Mouse (Mus musculus): ENCODE measurements at regions not wholly inside any gene's neighbourhood (a gene's known extent, or its start where the extent isn't known, plus 50 kb on each side); places are given as distances from the start of the nearest gene placed in this dataset.

- no peak for ATAC-seq
Observed at GRCm38 (mm10) chr3:15118634-15119356, 213.3 kb downstream of the Gm9733 start.

DNA sequence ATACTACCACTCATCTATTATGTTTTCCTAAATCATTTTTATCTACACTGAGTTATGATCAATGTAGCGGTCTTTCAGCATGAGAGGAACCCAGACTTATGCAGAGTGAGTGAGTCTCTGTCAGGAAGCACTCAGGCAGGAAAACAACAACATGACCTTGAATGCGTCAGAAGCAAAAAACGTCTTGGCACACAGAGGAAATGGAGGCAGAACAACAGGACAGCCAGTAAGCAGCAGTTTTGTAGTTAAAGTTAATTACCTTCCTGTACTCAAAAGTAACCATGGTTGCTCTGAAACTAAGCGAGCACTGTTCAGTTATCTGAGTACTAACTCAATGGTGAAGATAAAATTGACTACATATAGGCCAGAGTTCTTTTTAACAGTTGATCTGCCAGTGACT lies 205.4 kb downstream of the Gm9733 start:
- ATAC-seq: peak; percentile 43

DNA sequence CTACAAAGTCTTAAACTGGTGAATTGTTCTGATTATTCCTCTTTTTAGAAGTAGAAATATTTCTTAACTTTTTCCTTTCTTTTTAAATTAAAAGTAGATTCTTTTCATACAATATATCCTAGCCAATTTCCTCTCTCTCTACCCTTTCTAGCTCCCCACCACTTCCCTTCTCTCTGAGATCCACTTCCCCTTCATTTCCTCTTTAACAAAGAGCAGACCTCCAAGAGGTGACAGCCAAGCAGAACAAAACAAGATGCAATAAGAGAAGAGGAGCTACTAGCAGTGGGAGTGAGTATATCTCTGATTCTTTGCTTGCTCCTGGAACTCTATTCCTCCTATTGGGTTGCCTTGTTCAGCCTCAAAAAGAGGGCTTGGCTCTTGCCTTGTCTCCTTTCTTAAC lies 203.7 kb downstream of the Gm9733 start:
- ATAC-seq: no peak

- no peak for ATAC-seq
Observed at GRCm38 (mm10) chr3:15128960-15129359, 203.1 kb downstream of the Gm9733 start.

DNA sequence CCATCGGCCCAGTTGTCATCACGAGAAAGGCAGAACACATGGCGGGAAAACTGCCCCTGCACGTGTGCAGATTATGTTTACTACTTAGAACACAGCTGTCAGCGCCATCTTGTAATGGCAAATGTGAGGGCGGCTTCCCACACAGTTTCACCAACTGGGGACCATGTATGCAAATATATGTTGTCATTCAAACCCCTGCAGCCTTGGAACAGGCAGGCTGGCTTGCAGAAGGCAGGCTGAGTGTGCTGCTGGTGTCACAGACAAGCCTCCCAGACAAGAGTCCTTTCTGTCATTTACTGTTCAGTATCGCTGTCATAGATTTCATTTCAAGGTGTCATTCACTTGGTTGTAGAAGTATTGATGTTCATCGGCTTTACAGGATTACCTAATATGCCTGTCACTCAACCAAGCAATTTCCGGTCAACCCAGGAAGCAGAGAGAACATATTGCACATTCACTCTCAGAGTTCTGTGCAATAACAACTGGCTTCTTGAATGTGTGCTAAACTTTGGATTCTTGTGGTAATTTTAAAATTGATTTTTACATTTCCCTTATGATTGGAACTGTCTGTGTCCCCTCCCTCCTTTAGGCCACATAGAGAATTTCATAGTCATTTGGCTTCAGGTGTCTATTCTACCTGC lies 202.3 kb downstream of the Gm9733 start:
- no peak for ATAC-seq

DNA sequence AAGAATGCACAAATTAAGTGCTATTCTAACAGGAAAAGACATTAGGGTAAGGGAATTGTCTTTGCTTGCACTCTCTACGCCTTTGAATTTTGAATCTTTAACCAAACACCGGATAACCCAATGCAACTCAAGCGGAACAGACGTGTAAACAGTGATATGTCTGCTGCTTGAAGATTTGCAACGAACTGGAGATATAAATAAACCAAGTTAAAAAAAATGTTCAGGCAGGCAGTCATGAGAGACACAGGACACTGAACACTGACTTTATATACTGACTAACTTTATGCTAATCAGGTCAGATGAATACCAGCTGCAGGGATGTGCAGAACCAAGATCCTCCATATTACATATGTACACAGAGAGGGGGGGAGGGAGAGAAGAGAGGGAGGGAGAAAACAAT lies 200.0 kb downstream of the Gm9733 start:
- no peak for ATAC-seq

- ATAC-seq: no peak
Observed at GRCm38 (mm10) chr3:15139550-15139949, 192.6 kb downstream of the Gm9733 start.

DNA sequence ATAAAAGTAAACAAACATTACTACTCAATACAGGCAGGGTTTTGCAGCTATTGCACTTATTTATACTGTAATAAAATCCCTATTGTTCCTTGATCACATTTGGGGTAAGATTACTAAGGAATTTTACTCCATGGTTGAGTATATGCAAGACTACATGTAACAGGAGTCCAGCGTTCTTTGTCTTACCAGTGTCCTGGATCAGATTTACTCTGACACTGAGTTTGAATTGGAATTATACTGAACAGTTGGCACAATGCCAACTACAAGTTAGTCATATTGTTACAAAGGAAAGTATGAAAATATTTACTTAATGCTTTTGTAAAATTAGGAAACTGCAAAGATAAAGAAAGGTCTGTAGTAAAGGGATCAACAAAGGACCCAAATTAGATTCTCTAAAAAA lies 178.4 kb downstream of the Gm9733 start:
- ATAC-seq: no peak

- ATAC-seq: no peak
Observed at GRCm38 (mm10) chr3:15154153-15154552, 177.9 kb downstream of the Gm9733 start.

DNA sequence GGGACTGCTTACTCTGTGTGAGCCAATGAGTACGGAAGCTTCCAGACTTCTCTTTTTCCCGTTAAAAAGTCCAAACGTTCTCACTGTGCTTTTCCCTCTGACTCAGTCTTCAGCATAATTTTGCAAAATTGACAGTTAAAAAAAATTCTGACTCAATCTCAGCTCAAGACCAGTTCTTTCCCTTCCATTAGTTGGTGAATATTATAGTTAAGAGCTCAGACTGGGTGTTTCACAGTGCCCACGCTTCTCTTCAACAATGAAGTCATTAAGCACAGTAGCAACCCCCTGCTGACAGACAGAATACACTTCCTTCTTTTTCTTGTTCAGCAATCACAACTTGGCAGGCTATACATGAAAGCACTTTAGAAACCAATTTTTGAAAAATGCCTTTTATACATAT lies 175.4 kb downstream of the Gm9733 start:
- ATAC-seq: no peak

- no peak for ATAC-seq
Observed at GRCm38 (mm10) chr3:15157842-15158241, 174.3 kb downstream of the Gm9733 start.

DNA sequence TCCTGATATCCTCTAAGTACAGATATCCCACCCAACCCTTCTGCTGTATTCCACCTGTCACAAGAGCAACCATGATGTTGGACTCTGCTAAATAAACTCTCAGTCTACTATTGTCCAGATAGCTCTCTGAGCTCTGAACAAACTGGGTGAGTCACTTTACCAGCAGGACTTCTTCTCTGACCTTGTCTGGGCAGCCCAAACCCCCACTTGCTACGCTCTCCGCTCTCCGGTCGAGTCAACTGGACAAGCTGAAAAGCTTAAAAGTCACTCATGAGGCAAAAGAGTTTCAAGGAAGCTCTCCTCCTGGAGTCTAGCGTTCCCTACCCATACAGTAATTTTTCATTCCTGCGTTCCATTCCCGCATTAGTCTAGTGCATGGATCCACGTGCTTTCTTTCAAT lies 173.2 kb downstream of the Gm9733 start:
- no peak for ATAC-seq

GRCm38 (mm10) chr3:15159965-15160714 lies 172.0 kb downstream of the Gm9733 start:
- no peak for ATAC-seq

GRCm38 (mm10) chr3:15175811-15176210 lies 156.3 kb downstream of the Gm9733 start:
- ATAC-seq: no peak

- ATAC-seq: no peak
Observed at GRCm38 (mm10) chr3:15179079-15179812, 152.9 kb downstream of the Gm9733 start.

GRCm38 (mm10) chr3:15181111-15181510 lies 151.0 kb downstream of the Gm9733 start:
- ATAC-seq: no peak

DNA sequence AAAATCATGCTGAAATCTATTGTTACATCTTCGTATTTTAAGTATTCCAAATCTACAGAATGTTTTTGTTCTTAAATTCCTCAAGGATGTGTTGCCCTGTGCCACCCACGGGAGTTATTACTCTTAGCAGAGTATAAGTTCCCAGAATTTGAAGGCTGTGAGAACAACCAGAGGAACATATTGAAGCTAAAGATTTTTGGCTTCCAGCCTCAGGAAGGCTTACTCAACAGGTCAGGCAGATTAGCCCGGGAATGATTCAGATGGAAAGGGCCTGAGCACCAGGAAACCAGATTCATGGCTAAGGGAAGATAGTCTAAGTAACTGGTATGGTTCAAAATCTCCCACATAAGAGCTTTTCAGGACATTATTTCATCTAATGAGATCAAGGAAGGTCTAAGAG lies 145.4 kb downstream of the Gm9733 start:
- ATAC-seq: no peak

DNA sequence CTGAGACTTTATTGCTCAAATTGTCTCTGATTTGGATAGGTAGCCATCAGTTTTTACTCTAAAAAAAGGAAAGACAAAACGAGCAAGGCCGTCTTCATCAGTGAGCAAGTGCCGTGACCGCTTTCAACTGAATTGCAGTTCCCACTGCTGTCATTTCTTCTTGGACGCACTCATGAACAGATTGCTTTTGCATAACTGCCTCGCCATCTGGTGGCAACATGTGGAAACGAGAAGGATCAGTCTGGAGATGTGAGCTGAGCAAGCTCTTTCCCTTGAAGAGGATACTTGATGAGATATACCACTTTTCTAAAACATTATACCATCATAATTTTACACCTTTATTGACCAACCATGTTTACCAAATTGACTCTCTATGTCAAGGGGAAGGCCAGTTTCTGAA lies 137.7 kb downstream of the Gm9733 start:
- peak; percentile 80 for ATAC-seq

DNA sequence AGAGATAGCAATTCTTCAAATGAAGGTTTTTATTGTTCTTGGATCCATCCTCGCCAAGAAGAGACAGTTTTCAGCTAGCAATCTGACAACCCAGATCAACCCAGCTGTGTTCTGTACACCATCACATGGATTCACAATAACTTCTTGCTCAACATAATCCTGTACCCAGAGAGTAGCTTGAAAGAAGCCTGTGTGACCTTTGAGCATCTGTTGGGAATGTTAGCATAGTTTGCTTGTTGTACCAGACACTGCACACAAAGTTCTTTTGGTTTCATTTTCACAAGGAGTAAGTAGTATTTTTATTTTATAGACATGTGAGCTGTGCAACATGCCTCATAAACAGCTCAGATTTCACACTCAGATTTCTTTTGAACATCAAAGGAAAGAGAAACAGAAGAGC lies 136.0 kb downstream of the Gm9733 start:
- ATAC-seq: peak; percentile 19

- ATAC-seq: no peak
Observed at GRCm38 (mm10) chr3:15198086-15198485, 134.0 kb downstream of the Gm9733 start.

DNA sequence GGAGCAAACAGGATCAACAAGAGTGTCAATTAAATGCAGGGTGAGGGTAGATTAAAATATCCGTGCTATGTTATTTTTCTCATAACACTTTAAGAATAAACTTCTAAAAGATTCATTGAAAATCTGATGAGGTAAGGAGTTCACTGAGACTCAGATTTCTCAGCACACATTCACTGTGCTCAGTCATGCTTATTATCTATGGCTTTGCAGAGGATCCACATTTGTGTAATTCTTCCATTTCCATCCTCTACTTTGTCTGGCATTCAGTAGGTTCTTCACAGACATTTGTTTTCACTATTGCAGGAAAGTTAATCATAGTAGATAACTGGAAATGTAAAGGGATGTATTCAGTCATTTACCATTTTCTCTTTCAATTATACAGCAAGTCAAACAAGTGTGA lies 131.8 kb downstream of the Gm9733 start:
- no peak for ATAC-seq

DNA sequence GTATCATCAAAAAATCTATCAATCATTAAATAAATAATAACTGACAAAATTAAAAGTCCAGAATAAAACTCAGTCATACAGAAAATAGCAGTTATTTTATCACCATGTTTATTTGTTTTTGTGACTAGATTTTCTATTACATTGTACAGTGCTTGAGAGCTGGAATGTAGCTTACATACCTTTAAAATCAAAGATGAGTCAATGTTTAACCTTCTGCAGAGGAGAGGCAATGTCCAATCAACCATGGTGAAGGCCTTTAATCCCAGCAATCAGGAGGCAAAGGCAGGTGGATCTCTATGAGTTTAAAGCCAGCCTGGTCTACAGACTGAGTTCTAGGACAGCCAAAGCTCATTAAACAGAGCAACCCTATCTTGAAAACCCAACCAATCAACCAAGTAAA lies 131.1 kb downstream of the Gm9733 start:
- no peak for ATAC-seq

GRCm38 (mm10) chr3:15202760-15203159 lies 129.3 kb downstream of the Gm9733 start:
- ATAC-seq: no peak
